Mouse (Mus musculus) cortical plate, adult 2 months (tissue): ENCODE results near the gene Pced1a.

Source experiments
- CTCF ChIP-seq: fragments of 200-500 bp; IDR thresholded peaks from 2 replicates; pipeline ENCODE4 v1.5.1; 2011; ENCODE audit warnings: mild to moderate bottlenecking, control low read depth, low read length; ENCODE audit not compliant: insufficient read depth; ENCODE audit errors: extremely low read depth
- POLR2A ChIP-seq: fragments of 200-500 bp; IDR thresholded peaks from 2 replicates; pipeline ENCODE4 v1.6.1; 2011; ENCODE audit warnings: mild to moderate bottlenecking, low read length, control low read depth; ENCODE audit not compliant: insufficient read depth; ENCODE audit errors: extremely low read depth

GRCm38 (mm10) chr2:130449794-130450433, 25.4 kb upstream of the Pced1a start, which contains the start of gene Ptpra:
- peak; percentile 91 for TF ChIP-seq POLR2A
- TF ChIP-seq CTCF = no peak
